Mouse (Mus musculus) stomach, postnatal 0 days (tissue): ENCODE measurements at regions not wholly inside any gene's neighbourhood (a gene's known extent, or its start where the extent isn't known, plus 50 kb on each side); places are given as distances from the start of the nearest gene placed in this dataset.

Experiments used
- CTCF ChIP-seq: IDR thresholded peaks from 2 replicates; pipeline ENCODE4 v1.5.1; 2016; ENCODE audit warnings: antibody characterized with exemption, low read depth, mild to moderate bottlenecking, moderate library complexity
- EP300 ChIP-seq: optimal IDR thresholded peaks from 2 replicates; pipeline ENCODE3; 2016; ENCODE audit warnings: antibody characterized with exemption

DNA sequence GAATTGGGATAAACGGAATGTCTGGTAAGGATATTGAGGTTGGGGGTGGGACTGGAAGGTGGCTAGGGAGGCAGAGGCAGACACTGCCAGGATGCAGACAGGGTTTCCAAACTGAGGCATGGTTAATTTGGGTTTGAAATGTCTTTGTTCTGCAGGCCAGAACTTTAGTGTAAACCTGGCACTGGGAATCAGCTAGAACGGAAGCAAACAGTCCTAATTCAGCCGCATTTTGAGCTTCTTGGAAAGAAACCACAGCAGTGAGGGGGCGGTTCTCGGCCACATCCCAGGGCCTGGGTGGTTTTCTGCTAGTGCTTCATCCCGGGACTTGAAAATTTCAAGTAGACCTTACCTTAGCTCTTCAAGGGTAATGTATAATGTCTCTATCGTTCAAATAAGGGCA lies 100.6 kb upstream of the Irf2bp2 start:
- TF ChIP-seq CTCF (no peak), EP300 (no peak)
